Mouse (Mus musculus) embryo, embryonic 10.5 days (tissue): ENCODE data around the gene Zc2hc1c.

Source experiments
- DNase-seq: peaks from one replicate; pipeline ENCODE4 v3.0.0-alpha.2; 2015; ENCODE audit warnings: low spot score

The Zc2hc1c gene

DNA sequence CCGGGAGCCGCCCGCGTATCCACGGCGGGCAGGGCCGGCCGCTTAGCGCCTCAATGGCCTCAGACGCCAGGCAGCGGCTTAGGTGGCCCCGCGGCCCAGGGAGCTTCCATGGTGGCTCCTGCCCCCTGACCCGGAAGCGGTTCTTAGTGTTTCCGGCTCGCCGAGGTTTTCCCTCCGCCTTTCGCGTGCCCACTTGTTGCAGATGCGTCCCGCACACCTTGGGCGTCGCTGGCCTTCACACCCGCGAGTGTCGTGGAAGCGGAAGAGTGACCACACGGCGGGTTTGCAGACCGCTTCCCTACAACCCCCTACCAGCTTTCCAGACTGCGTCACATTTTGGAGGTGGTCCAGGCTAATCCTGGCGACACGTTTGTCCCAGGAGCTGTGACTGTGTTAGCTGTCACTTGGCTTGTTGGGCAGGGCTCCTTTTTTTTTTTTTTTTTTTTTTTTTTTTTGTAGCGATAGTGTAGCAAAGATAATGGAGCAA, 50.9 kb downstream of the Zc2hc1c start, which contains the start of gene Nek9:
Gene Nek9, minus strand, starts transcription at position 120 of the 487 bp plus-strand sequence.
- DNase-seq: peak; percentile 96

GRCm38 (mm10) chr12:85339947-85340346, 51.6 kb downstream of the Zc2hc1c start:
- DNase-seq: peak; percentile 32

- DNase-seq: peak; percentile 90
These were observed 52.7 kb downstream of the Zc2hc1c start for GRCm38 (mm10) chr12:85341131-85341530.

- peak; percentile 30 for DNase-seq
These were observed 53.9 kb downstream of the Zc2hc1c start for GRCm38 (mm10) chr12:85342310-85342709.

- no peak for DNase-seq
These were observed 55.9 kb downstream of the Zc2hc1c start for GRCm38 (mm10) chr12:85344252-85344651.

DNA sequence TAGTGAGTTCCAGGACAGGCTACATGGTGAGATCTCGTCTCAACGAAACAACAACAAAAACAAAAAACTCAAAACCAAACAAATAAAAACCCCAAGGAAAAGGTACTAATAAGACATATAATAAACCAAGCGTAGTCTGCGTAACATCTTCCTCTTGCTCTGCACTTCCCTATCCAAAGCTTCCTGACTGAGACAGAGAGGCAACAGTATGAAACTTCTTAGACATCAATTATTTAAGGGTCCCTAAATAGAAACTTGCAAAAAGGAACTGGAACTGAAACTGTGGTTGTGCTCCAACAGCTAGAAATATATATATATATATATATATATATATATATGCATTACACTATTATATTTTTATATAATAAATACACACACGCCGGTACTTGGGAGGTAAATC, 57.2 kb downstream of the Zc2hc1c start:
- no peak for DNase-seq

DNA sequence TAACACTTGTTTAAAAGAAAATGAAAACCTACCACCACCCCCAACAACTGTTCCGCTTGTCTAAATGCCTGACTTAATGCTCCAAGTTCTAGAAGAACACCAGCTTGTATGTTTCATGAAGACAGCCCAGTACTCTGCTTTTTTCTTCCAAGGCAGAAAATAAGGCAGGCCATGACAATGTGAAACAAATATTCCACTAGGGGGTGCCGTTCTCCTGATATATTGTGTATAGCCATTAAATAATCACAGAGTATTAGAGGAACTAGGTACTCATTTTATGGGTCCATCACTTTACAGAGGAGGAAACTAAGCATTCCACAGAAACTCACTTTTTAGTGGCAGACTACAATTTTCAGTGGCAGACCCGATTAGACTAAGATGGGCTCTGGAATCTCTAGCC, 58.0 kb downstream of the Zc2hc1c start:
- DNase-seq: peak; percentile 89

DNA sequence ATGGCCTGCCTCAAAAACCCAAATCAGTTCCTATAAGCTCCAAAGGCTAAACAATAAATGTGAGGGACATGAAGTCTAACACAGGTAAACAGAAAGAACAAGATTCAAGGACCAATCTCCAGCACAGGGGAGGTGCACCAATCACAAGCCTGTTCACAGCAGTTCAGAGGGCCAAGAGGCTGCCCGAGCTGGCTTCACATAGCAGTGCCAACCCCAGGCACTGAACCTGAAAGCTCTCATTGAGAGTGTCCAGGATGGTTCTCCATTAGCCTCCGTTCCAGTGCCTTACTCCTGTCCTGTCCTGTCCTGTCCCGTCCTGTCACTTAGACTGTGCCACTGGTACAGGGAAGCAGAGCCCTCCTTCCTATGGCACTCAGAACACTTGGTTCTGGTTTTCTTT, 58.8 kb downstream of the Zc2hc1c start:
- no peak for DNase-seq

DNA sequence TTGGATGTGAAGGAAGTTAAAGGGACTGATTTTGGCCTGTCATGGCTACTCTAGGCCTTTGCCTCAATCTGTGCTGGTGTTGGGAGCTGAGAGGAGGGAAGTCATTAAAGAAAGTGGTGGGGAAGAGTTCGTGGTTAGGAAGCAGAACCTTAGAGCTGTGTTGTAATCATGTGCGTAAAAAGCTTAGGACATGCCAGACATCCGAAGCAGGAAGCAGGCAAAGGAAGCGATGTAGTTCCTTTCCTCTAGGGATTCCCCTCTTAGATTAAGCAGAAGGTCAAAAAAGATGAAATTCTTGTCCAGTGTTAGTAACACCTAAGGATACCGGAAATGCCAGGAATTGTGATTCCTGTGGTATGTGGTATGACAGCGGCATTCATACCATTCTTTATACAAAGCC, 59.9 kb downstream of the Zc2hc1c start:
- no peak for DNase-seq
